Comparison of ENCODE assay signal across 8 mouse cellular contexts in genomic region chr13:53067949-53068348, GRCm38 (mm10).
DNase-seq lines count a peak whose midpoint lies in the region; ATAC-seq and TF ChIP-seq lines count a peak whose summit lies in the region.

No protein-coding gene starts in this region.

- H3K27me3 ChIP-seq in lung, postnatal 0 days (replicated peaks; ENCODE audit: insufficient read depth, low read length): no peaks in the 10 kb centered on the region
- no peaks in the 10 kb centered on the region for H3K27me3 ChIP-seq in forebrain, embryonic 14.5 days (replicated peaks; ENCODE audit: control insufficient read depth, insufficient read depth, low read length)

- WGBS in lung, postnatal 0 days: 54% methylated on average over 11 of the region's 11 CpGs
- WGBS in forebrain, embryonic 14.5 days: 79% methylated on average over 11 of the region's 11 CpGs

- DNase-seq in cerebellum, postnatal 25 days: peak; percentile 16 to 44
- no peak for DNase-seq in cerebellum, adult 11 months
- DNase-seq in adrenal gland, postnatal 14 days: peak; percentile 89
- peak; percentile 46 for DNase-seq in heart, postnatal 25 days (ENCODE audit: low spot score)
- peak; percentile 34 for DNase-seq in lung, postnatal 0 days (ENCODE audit: low spot score)
- DNase-seq in frontal cortex, postnatal 10 days (ENCODE audit: low spot score in 2 of 2): no peak
- no peak for DNase-seq in forebrain, embryonic 14.5 days (ENCODE audit: low spot score)
- DNase-seq in thymus, adult 18-20 months: no peak

- H3K27ac ChIP-seq in lung, postnatal 0 days (ENCODE audit: low read length): no peak overlapping the region
- no peak overlapping the region for H3K27ac ChIP-seq in forebrain, embryonic 14.5 days (ENCODE audit: low read depth, low read length)

- no peak for ATAC-seq in lung, postnatal 0 days
- ATAC-seq in forebrain, embryonic 14.5 days: no peak

- no peak for TF ChIP-seq EP300 in lung, postnatal 0 days (IDR thresholded peaks at IDR 0.05)

- no peak for TF ChIP-seq CTCF in lung, postnatal 0 days (IDR thresholded peaks at IDR 0.05)

- no peak overlapping the region for H3K4me2 ChIP-seq in lung, postnatal 0 days (replicated peaks; ENCODE audit: low read depth, low read length)
- no peak overlapping the region for H3K4me2 ChIP-seq in forebrain, embryonic 14.5 days (ENCODE audit: low read length)

- no peaks in the 10 kb centered on the region for H3K9me3 ChIP-seq in lung, postnatal 0 days (ENCODE audit: low read length)
- no peaks in the 10 kb centered on the region for H3K9me3 ChIP-seq in forebrain, embryonic 14.5 days (replicated peaks; ENCODE audit: control insufficient read depth, low read length)

- no peaks in the 10 kb centered on the region for H3K36me3 ChIP-seq in lung, postnatal 0 days (ENCODE audit: insufficient read depth, low read length)
- H3K36me3 ChIP-seq in forebrain, embryonic 14.5 days (ENCODE audit: control insufficient read depth, insufficient read depth, low read length): no peaks in the 10 kb centered on the region

- no peaks in the 10 kb centered on the region for H3K4me1 ChIP-seq in lung, postnatal 0 days (ENCODE audit: insufficient read depth, low read depth, low read length)
- H3K4me1 ChIP-seq in forebrain, embryonic 14.5 days (ENCODE audit: control insufficient read depth, insufficient read depth, low read length): no peaks in the 10 kb centered on the region

- no peak overlapping the region for H3K4me3 ChIP-seq in lung, postnatal 0 days (ENCODE audit: low read depth, low read length)
- no peak overlapping the region for H3K4me3 ChIP-seq in forebrain, embryonic 14.5 days (ENCODE audit: low read depth, low read length)

- H3K9ac ChIP-seq in lung, postnatal 0 days (replicated peaks; ENCODE audit: low read depth): no peak overlapping the region
- H3K9ac ChIP-seq in forebrain, embryonic 14.5 days (ENCODE audit: low read length): no peak overlapping the region

- intact Hi-C loops in heart, postnatal 25 days (cut with DNase I): loop anchor here (2.0 kb wide), 1 partner anchor 59 kb away; no protein-coding TSS in a partner anchor

Comparison
In these comparisons a context has a peak if more than half of its experiments do, and no peak if none do; other contexts are left out.
1. DNase-seq: peak in cerebellum, postnatal 25 days (2 of 2), adrenal gland, postnatal 14 days (single experiment), heart, postnatal 25 days (single experiment) and lung, postnatal 0 days (single experiment); none in cerebellum, adult 11 months (single experiment), frontal cortex, postnatal 10 days (0 of 2), forebrain, embryonic 14.5 days (single experiment) and thymus, adult 18-20 months (0 of 2).